Mouse (Mus musculus): Measurements from ENCODE around the gene Tex12. TPM values are rescaled to one million over a fixed set of nuclear protein-coding genes. Genes with fewer than 3 reads are reported as not detected.

The Tex12 gene
- polyA plus RNA-seq, 1 experiment = not detected

- no peak for TF ChIP-seq CTCF (IDR thresholded peaks at IDR 0.05; ENCODE audit: borderline replicate concordance, extremely low read depth, insufficient read depth, insufficient read length)
- no peak for TF ChIP-seq POLR2A (IDR thresholded peaks at IDR 0.05; ENCODE audit: borderline replicate concordance, extremely low read depth, insufficient read depth, insufficient read length, poor library complexity, severe bottlenecking)
Measured at GRCm38 (mm10) chr9:50590856-50591518, 29.9 kb upstream of the Tex12 start.

GRCm38 (mm10) chr9:50586955-50587354, 25.8 kb upstream of the Tex12 start:
- DNase-seq (ENCODE audit: low read depth) = no peak
- TF ChIP-seq CTCF (IDR thresholded peaks at IDR 0.05; ENCODE audit: borderline replicate concordance, extremely low read depth, insufficient read depth, insufficient read length) (no peak), POLR2A (IDR thresholded peaks at IDR 0.05; ENCODE audit: borderline replicate concordance, extremely low read depth, insufficient read depth, insufficient read length, poor library complexity, severe bottlenecking) (no peak)

More at GRCm38 (mm10) chr9:50590856-50591518, 29.9 kb upstream of the Tex12 start:
- DNase-seq (ENCODE audit: low read depth) = no peak

GRCm38 (mm10) chr9:50585145-50585818, 24.2 kb upstream of the Tex12 start:
- no peak for DNase-seq (ENCODE audit: low read depth)
- TF ChIP-seq POLR2A (IDR thresholded peaks at IDR 0.05; ENCODE audit: borderline replicate concordance, extremely low read depth, insufficient read depth, insufficient read length, poor library complexity, severe bottlenecking) (no peak), CTCF (IDR thresholded peaks at IDR 0.05; ENCODE audit: borderline replicate concordance, extremely low read depth, insufficient read depth, insufficient read length) (no peak)

- no peak for DNase-seq (ENCODE audit: low read depth)
- TF ChIP-seq POLR2A (IDR thresholded peaks at IDR 0.05; ENCODE audit: borderline replicate concordance, extremely low read depth, insufficient read depth, insufficient read length, poor library complexity, severe bottlenecking) (no peak), CTCF (IDR thresholded peaks at IDR 0.05; ENCODE audit: borderline replicate concordance, extremely low read depth, insufficient read depth, insufficient read length) (no peak)
Measured at GRCm38 (mm10) chr9:50580370-50580769, 19.2 kb upstream of the Tex12 start.

GRCm38 (mm10) chr9:50569599-50570525, 8.7 kb upstream of the Tex12 start:
- TF ChIP-seq CTCF (IDR thresholded peaks at IDR 0.05; ENCODE audit: borderline replicate concordance, extremely low read depth, insufficient read depth, insufficient read length) (no peak), POLR2A (IDR thresholded peaks at IDR 0.05; ENCODE audit: borderline replicate concordance, extremely low read depth, insufficient read depth, insufficient read length, poor library complexity, severe bottlenecking) (no peak)
- no peak for DNase-seq (ENCODE audit: low read depth)

GRCm38 (mm10) chr9:50567881-50568280, 6.8 kb upstream of the Tex12 start:
- DNase-seq (ENCODE audit: low read depth) = no peak
- TF ChIP-seq POLR2A (IDR thresholded peaks at IDR 0.05; ENCODE audit: borderline replicate concordance, extremely low read depth, insufficient read depth, insufficient read length, poor library complexity, severe bottlenecking) (no peak), CTCF (IDR thresholded peaks at IDR 0.05; ENCODE audit: borderline replicate concordance, extremely low read depth, insufficient read depth, insufficient read length) (no peak)

- no peak for TF ChIP-seq POLR2A (IDR thresholded peaks at IDR 0.05; ENCODE audit: borderline replicate concordance, extremely low read depth, insufficient read depth, insufficient read length, poor library complexity, severe bottlenecking)
- TF ChIP-seq CTCF (IDR thresholded peaks at IDR 0.05; ENCODE audit: borderline replicate concordance, extremely low read depth, insufficient read depth, insufficient read length) = no peak
- no peak for DNase-seq (ENCODE audit: low read depth)
Measured at GRCm38 (mm10) chr9:50567372-50567771, 6.2 kb upstream of the Tex12 start.

- DNase-seq (ENCODE audit: low read depth) = no peak
- TF ChIP-seq POLR2A (IDR thresholded peaks at IDR 0.05; ENCODE audit: borderline replicate concordance, extremely low read depth, insufficient read depth, insufficient read length, poor library complexity, severe bottlenecking) (no peak), CTCF (IDR thresholded peaks at IDR 0.05; ENCODE audit: borderline replicate concordance, extremely low read depth, insufficient read depth, insufficient read length) (no peak)
Measured at GRCm38 (mm10) chr9:50565940-50566339, 4.8 kb upstream of the Tex12 start.

- no peak for TF ChIP-seq CTCF (IDR thresholded peaks at IDR 0.05; ENCODE audit: borderline replicate concordance, extremely low read depth, insufficient read depth, insufficient read length)
- no peak for TF ChIP-seq POLR2A (IDR thresholded peaks at IDR 0.05; ENCODE audit: borderline replicate concordance, extremely low read depth, insufficient read depth, insufficient read length, poor library complexity, severe bottlenecking)
- no peak for DNase-seq (ENCODE audit: low read depth)
Measured at GRCm38 (mm10) chr9:50565173-50565572, 4.0 kb upstream of the Tex12 start.

- DNase-seq (ENCODE audit: low read depth) = no peak
- TF ChIP-seq POLR2A (IDR thresholded peaks at IDR 0.05; ENCODE audit: borderline replicate concordance, extremely low read depth, insufficient read depth, insufficient read length, poor library complexity, severe bottlenecking) (no peak), CTCF (IDR thresholded peaks at IDR 0.05; ENCODE audit: borderline replicate concordance, extremely low read depth, insufficient read depth, insufficient read length) (no peak)
Measured at GRCm38 (mm10) chr9:50561918-50562360, 814 bp upstream of the Tex12 start.

GRCm38 (mm10) chr9:50555094-50555446, 6.1 kb downstream of the Tex12 start, which contains the start of gene Bco2:
Bco2 (minus strand) TSS chr9:50555181.
- DNase-seq (ENCODE audit: low read depth) = no peak
- TF ChIP-seq POLR2A (IDR thresholded peaks at IDR 0.05; ENCODE audit: borderline replicate concordance, extremely low read depth, insufficient read depth, insufficient read length, poor library complexity, severe bottlenecking) = no peak

Measured in brain, embryonic 14.5 days (tissue).